Mouse (Mus musculus) spleen, postnatal 10 days (tissue): ENCODE results near the gene Foxn1.

Source experiments
- DNase-seq, 2 experiments: peaks; one replicate each; pipeline ENCODE4 v3.0.0; 2021 to 2022; ENCODE audit warnings: low spot score in 2 of 2

Gene Foxn1

DNA sequence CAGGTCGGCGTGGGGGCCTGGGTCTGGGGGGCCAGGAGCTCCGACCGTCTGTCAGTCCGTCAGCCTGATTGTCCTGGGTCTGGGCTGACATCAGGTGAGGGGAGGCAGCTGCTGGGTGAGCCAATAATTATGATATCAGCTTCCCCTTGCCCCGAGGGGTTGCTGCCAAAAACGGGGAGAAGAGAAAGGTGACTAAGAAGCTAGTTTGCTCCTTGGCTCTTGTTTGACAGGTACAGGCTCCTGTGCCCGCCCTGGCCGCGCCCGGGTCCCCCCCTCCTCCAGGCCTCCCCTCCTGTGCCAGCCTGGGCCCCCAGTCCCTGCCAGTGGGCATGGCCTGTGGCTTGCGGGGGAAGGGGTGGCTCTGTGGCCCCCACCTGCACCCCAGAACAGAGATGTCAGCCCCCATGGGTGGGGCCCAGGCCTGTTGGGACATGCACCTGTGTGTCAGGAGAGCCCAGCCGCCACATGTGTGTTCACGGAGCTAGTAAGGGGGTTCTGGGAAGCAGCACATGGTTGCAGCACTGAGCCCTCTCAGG lies at the start of gene Foxn1:
Foxn1 (minus strand) TSS at position 51 of the 536 bp plus-strand sequence.
- no peak for DNase-seq

DNA sequence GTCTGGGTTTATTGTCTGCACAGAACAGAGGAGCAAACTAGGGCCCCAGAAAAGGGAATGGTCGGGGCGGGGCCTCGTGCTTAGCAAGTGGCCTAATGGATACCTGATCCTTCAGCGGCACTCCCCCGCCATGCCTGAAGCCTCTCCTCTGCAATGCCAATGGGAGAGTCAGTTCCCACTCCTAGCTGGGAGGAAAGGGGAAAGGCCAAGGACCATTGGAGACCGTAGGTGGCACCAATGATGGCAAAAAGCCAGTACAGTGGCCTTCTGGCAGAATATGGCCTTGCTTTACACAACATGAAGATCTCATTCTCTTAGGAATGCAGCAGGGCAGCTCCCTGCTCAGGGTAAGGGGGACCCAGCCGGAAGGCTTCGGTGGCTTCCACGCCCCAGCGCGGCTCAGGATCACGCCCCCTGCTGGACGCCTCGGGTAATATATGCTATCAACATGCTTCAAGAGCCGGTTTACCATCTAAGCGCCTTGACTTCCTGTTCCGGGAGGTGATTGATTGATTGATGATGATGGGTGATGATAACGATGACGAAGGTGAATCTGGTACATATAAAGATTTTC lies 49.5 kb upstream of the Foxn1 start:
- peak; percentile 17 to 65 for DNase-seq

DNA sequence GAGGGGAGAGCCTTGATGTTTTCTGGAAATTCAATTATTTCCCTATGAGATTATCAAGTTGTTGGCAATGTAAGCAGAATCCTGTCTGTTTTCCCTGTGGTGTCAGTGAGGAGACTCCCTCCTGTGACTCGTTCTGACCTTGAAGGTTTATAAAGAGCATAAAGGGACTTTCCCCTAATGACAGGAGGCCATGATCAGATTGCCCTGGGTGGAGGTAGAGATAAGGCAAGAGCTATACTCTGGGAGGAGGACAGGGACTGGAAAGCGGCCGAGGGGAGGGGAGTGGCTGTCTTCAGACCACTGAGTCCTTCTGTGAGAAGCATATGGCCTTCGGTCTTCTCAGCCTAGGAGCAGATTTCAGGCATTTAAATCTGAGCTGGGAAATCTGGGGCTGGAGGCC lies 47.7 kb upstream of the Foxn1 start:
- DNase-seq: no peak

DNA sequence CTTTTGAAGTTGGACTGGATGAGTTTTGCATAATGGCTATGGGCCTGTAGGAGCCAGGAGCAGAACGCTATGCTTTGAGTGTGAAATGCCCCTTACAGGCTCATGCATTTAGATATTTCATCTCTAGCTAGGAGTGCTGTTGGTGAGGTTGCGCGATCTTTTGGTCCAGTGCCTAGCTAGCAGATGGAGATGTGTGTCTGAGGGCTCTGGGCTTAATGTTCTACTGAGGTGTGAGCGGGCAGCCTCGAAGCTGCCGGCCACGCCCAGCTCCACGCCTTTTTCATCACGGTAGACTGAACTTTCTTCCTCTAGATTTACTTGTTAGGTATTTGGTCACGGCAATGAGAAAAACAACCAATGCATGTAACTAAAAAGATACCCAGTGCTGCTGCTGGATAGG lies 44.8 kb upstream of the Foxn1 start:
- no peak for DNase-seq

DNA sequence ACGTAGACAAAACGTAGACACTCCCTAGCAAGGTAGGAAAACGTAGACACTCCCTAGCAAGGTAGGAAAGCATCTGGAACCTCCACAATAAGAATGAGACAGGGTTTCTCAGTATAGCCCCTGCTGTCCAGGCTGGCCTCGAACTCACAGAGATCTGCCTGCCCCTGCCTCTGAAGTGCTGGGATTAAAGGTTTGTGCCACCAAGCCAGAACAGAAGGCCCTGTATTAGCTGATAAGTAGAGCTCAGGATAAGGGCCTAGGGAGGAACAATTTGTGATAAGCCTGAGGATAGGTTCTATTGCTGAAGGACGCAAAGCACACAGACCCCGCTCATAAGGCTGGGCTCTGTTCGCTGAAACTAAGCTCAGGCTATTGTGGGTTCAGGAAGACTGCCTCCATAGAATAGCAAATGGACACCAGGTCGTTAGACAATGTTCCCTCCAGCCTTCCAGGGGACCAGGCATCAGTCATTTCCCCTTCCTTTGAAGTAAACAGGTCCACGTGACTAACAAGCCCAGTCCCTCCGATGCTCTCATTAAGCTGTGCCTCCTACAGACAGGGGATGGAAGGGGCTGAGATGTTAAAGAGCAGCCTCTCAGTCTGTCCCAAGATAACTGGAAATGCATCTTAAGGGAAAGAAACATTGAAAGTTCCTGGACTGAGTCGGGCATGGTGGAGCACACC lies 44.0 kb upstream of the Foxn1 start:
- no peak for DNase-seq

DNA sequence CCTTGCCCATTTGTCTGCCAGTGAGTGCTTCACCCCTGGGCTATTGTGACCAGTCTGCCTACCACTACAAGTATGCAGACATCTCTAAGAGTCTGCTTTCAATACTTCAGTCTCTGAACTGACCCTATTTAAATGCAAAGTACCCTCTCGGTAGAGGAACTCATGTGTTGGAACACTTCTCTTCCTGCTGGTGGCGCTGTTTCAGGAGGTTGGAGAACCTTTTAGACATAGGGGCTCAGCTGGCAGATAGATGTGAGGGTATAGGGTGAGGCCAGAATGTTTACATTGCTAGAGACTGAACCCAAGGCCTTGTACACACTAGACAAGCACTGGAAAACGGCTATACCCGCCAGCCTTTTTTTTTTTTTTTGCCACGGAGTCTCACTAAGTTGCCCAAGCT lies 42.0 kb upstream of the Foxn1 start:
- no peak for DNase-seq

DNA sequence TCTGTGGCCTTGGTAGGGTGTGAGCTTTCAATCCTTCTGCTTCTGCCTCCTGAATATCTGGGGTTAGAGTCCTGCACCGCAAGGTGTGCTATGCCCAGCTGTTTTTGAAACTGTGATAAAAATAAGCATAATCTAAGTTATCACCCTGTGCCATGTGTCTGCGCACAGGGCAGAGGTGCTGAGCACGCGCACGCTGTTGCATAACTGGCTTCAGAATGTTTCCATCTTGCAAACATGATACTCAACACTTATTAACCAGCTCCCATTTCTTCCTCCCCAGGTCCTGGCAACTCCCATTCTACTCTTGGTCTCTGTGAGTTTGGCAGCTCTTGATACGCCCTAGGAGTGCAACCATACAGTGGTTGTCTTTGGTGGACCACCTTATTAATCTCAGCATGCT lies 41.3 kb upstream of the Foxn1 start:
- no peak for DNase-seq

DNA sequence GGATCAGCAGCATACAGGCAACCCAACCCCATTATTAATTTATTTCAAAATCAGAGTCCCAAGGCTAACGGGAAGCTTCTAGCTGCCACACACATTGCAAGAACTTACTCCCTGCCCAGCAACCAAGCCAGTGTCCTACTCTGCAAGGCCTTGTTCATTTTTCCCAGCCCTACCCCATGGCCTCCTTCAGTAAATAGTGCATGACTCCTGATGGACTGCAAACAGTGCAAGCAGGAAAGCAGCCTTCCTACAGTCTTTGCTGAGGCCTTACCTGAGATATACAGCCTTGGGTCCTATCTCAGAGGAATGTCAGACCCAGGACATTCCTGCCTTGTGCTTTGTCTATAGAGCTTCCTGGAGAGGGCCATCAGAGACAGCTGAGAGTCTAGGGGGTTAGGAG lies 39.2 kb upstream of the Foxn1 start:
- DNase-seq: no peak

DNA sequence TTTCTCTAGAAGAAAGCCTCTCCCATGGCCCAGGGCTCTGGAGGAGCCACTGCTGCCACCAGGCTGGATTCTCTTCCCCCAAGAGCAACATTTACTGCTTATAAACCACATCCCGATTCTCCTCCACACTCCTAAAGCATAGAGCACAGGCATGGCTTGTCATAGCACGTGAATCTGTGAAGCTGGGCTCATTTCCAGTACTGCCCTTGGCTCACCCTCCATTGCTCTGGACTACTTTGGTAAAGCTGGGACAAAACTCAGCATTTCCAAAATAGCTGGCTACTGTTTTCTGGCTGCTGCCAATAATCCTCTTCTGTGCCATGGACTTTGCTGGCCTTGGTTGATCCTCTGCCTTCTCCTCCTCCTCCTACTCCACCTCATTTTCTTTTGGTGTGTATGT lies 38.0 kb upstream of the Foxn1 start:
- no peak for DNase-seq

DNA sequence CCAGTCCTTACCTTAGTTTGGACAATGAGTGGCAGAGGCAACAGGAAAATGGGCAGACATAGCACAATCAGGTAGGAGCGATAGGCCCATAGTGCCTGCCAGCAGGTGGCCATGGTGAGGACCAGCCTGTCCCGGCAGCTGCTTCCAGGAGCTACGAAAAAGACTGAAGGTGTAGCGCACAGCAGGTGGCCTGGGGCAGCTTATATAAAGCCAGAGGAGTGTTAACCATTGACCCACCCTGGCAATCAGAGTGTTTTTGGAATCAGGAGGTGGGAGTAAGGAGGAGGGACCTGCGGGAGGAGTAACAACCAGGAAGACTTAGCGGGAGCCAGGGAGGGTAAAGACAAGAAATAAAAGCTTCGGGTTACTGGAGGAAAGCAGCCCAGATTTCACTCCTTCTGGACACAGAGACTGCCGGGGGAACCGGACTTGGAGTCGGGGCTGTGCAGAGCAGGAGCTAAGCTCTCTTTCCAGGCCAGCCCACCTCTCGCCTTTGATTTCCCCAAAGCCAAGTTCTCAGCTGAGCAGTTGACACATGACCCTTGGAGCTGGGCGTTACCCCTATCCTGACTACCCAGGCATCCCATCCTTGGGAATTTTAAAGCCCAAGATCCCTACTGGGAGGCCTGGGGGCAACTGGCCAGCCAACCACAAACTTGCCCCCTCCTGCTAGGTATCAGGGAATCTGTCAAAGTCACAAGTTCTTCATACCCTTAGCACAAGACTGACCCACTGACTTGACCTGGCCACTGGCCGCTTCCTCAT lies 35.9 kb upstream of the Foxn1 start, which contains the start of gene Slc13a2:
Slc13a2 (minus strand) TSS at position 163 of the 765 bp plus-strand sequence.
- no peak for DNase-seq

DNA sequence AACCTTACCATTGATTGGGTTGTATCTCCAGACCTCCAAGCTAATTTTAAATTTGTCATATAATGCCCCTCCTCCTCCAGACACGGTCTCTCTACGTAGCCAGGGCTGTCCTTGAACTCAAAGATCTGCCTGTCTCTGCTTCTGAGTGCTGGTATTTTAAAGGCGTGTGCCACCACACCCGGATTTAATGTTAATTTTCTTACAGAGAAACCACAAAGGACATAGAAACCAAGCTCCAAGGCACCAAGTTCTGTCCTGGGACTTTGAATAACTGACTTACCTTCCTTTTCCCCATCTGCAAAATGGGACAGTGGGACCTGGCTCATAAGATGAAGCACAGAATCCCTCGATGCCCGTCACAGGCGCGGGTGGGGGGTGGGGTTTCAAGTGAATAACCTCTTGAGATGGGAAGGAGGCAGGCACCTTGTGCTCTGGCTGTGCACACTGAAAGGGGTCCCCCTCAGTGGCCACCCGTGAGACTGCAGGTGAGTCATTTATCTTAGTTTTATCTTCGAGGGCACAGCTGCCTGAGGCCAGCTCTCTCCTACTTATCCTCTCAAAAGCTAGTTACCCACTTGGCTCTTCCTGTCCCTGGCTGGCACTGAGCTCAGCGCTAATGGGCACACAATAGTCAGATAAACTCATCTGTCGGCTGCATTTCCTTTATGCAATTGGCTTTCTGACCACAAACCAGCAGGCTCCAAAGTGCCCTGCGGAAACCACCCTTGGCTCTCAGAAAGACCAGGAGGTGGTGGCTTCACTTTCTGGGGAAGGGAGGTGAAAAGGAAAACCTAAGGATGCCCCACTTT lies 35.0 kb upstream of the Foxn1 start:
- no peak for DNase-seq

DNA sequence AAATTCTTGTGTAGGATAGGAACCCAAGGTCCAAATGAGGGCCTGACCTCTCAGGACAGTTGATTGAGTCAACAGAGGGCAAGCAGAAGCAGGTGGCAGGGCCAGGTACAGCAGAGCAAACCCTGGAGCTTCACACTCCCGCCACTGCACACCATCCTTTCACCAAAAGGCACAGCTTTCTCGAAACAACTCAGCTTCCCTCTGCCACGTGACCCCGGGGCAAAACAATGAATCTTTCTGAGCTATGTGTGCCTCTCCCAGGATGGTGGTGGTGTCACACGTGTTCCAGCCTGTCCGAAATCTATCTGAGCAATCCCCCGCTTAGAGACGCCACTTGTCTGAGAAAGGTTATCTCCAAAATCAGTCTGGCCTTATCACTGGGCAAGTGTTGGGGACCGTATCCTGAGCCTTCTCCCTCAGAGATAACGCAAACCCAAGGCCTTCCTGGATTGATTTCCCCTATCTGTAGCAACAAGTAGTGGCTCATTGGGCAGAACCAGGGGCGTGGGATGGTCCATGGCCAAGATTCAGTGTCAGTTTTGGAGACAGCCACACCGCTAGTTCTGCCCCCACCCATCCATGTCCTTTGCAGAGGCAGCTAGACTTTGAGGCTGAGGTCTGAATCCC lies 34.0 kb upstream of the Foxn1 start:
- no peak for DNase-seq

DNA sequence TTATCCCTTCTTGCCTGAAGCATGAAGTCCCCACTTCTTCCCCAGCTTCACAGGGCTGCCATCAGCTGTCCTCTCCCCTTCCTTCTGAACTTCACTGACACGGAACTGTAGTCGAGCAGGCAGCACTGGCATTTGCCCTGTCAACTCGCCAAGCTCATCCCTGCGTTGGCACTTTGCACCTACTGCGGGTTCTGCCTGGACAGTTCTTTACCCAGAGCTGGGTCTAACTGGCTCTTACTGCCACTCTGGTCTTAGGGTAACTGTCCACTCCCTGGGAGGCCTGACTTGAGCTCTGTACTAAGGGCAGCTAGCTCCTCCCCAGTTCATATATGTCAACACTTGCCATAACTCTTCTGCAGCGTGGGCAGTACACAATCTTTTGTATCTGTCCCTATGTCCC lies 30.5 kb upstream of the Foxn1 start:
- DNase-seq: no peak

DNA sequence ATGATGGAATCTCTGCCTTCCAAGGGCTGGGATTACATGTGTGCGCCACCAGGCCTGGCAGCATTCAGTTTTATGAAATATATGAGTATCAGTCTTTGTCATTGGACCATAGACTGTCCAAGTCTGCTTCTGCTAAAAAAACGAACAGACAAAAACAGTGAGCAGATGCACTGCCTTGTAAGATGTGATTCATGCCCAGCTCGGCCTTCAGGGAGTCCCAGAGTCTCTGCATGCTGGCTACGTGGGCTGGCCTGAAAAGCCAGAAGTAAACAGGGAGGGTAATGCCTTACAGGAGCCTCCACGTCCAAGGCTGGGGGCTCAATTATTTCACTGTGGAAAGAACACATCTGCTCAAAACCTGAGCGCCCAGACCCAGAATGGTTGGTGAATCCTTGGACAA lies 26.5 kb upstream of the Foxn1 start:
- DNase-seq: no peak

DNA sequence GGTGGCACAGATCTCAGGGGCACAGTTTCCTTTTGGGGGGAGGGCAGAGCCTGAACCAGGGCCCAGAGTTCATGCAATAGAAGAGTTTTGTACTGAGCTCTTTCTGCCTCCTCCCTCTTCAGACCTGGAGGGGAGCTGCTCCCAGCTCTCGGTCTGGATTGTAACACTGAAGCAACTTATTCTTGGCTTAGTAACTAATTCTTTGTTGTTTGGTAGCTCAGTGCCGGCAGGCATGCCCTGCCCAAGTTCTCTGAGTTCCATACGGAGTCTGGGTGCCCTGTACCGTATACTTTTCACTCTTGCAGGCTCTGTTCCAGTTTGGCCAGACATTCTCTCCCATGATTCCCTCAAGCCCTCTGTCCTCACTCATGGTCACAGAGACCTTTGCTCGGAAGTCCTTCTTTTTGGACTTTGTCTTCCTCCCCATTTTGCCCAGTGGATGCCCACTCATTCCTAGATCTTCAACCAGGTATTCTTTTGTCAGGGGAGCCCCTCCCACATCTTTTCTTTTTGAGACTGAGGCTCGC lies 26.0 kb upstream of the Foxn1 start:
- no peak for DNase-seq

DNA sequence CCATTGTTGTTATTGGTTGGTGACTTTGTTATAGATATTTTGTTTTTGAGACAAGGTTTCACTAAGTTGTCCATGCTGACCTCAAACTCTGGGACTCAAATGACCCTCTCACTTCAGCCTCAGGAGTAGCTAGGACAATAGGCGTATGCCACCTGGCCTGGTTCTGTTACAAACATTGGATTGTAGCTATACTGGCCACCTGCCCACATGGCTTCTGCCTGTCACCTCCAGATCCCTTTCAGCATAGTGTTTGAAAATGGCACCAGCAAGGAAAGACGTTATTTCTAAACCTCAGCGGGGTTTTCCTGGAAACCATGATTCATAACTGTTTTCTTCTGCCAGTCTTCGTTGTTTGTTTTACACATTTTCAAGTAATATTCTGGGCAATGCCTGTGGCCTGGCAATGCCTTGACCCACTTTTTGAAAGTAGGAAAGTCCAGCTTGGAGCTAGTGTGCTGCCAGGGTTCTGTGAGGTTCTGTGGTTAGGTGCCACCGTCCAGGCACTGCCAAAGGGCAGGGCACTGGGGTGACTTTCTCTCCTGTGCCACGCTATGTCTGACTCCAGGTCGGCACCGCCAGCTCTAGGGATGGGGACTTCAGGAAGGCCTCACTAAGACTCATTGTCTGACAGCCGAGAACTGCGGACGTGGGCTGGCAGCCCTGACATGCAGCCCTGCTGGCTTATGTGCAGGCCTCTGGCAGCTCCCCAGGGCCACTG lies 25.4 kb upstream of the Foxn1 start:
- no peak for DNase-seq

DNA sequence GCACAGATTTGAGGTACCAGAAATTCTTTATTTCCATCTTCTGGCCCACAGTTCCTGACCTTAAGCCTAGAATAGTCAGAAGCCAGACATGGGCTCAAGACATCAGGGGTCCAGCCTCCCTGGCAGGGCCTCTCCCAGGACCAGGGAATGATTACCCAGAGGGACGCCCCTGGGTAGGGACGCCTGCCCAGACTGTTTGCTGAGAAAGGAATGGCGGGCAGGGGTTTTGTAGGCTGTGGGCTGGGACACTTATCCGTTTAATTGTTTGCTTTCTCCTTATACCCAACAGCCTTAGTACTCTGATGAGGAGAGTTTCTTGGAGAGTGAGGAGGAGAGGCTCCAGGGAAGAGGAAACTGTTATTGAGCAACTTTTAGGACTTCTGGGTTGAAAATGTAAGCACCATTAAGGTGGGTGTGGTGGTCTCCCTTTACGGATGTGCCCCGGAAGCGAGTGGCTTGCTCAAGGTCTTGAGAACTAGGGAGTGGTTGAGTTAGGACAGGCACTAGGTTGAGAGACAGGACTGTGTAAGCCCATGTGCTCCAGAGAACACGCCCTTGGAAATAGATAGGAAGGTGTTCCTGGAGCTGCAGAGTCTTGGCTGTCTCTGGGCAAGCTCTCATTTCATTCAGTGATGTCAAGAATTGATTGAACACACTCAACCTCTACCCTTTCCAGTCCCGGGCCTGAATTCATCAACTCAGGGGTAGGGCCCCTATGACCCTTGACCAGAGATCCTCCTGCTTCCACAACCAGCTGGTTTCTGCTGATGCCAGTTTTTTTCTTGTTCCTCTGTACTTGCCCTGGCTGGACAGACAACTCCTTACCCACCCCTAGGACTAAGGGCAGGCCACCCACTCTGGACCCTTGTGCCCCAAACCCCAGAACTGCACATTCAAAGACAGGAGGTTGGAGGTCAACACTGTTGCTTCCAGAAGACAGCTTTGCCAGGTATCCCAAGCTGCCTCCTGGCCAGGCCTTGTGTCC lies 22.2 kb upstream of the Foxn1 start:
- DNase-seq: no peak

DNA sequence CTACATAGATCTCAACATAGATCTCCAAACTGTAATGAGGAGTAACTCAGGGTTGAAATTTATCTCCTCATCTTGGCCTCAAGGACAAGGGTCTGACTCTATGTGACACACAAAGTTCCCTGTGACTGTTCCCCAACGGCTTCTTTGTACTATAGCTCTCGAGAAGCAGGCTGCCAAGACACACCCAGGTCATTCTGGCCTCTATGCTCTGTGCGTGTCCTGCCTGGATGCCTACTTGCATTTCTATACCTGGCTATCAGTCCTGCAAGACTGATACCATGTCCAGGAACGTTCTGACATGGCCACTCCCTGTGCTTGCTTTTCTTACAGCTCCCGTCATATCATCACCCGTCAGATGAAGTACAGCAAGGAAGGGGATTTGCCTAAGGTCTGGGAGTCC lies 15.7 kb upstream of the Foxn1 start:
- DNase-seq: no peak

DNA sequence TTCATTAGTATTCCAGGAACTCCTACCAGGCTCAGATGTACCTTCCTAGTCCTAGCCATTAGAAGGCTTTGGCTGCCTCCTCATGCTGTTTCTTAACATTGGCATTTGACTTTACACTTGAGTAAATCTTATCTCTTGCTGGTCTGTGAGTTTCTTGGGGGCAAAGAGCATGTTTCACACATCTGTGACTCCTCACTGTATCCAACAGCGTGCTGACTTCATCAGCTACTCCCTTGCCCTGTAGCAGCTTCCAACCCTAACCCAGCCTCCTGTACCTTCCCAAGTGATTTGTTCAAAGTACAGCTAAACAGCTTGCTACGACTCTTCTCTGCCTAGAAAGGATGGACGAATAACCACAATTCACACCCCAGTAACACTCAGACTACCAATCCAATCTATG lies 15.1 kb upstream of the Foxn1 start:
- DNase-seq: no peak
